Mouse (Mus musculus) heart, embryonic 15.5 days (tissue): ENCODE results near the gene Stk4. TPM values are rescaled to one million over a fixed set of nuclear protein-coding genes. Genes with fewer than 3 reads are reported as not detected.

Source experiments
- ATAC-seq: fragments of 200-750 bp; cut with Nextera tagmentation; replicated peaks from 2 replicates; pipeline ENCODE4 v1.8.0; 2017; ENCODE audit warnings: low read depth, moderate TSS enrichment; ENCODE audit not compliant: insufficient number of reproducible peaks, insufficient read depth, low FRiP score
- H3K27ac ChIP-seq: fragments of 300-500 bp; sonication (generic); 2 replicates; pipeline ENCODE4 v1.5.1; 2015; ENCODE audit warnings: mild to moderate bottlenecking, inconsistent platforms
- H3K27me3 ChIP-seq: fragments of 300-500 bp; sonication (generic); 2 replicates; pipeline ENCODE4 v1.6.1; 2015; ENCODE audit warnings: inconsistent platforms
- H3K36me3 ChIP-seq: fragments of 300-500 bp; sonication (generic); 2 replicates; pipeline ENCODE4 v1.6.1; 2015; ENCODE audit warnings: mild to moderate bottlenecking, inconsistent platforms
- H3K4me1 ChIP-seq: fragments of 300-500 bp; sonication (generic); replicated peaks from 2 replicates; pipeline ENCODE4 v1.6.1; 2015; ENCODE audit warnings: inconsistent platforms
- H3K4me2 ChIP-seq: fragments of 300-500 bp; sonication (generic); 2 replicates; pipeline ENCODE4 v1.6.1; 2015; ENCODE audit warnings: inconsistent platforms, mild to moderate bottlenecking, moderate library complexity
- H3K4me3 ChIP-seq: fragments of 300-500 bp; sonication (generic); 2 replicates; pipeline ENCODE4 v1.5.1; 2015; ENCODE audit warnings: mild to moderate bottlenecking, inconsistent platforms
- H3K9ac ChIP-seq: fragments of 300-500 bp; sonication (generic); 2 replicates; pipeline ENCODE4 v1.6.1; 2015; ENCODE audit warnings: mild to moderate bottlenecking, inconsistent platforms
- H3K9me3 ChIP-seq: fragments of 300-500 bp; sonication (generic); replicated peaks from 2 replicates; pipeline ENCODE4 v1.6.1; 2016; ENCODE audit warnings: inconsistent platforms
- WGBS: fragments of 180-500 bp; shearing (Covaris S2); methylation state at CpG from one replicate; pipeline ENCODE4 v1.1.7; 2015; ENCODE audit warnings: mixed read lengths; 5-methylcytosine and 5-hydroxymethylcytosine counted together
- polyA plus RNA-seq: library from polyadenylated mRNA; unstranded; fragments of >200 nt; fragmentation: Nextera tagmentation; extraction: Ambion mirVana; gene quantifications from 2 replicates; pipeline ENCODE4 v1.2.1, GENCODE M21; 2015

Gene Stk4
- polyA plus RNA-seq, 1 experiment from 2014 or later = 11.8 TPM

DNA sequence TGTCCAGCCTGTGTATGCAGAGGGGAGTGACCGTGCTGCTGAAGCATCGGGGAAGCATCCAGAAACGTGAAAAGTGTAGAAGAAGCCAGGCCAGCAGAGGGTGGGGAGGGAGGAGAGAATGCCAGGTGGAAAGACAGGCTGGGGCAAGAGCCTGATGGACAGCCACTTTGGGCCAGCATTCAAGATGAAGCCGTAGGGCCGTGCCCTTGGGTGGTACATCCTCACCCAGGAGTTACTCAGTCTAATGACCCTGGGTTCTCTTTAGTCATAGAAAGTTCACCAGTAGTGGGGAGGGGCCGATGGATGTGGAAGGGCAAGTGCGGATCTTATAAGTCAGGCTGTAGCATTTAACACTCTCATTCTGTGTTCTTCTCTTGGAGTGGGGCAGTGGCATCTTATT lies 86.0 kb downstream of the Stk4 start:
- H3K4me1 ChIP-seq = no peaks in the 10 kb centered on the region
- H3K27ac ChIP-seq = no peak overlapping the region
- H3K4me2 ChIP-seq = no peak overlapping the region
- H3K4me3 ChIP-seq = no peak overlapping the region
- no peaks in the 10 kb centered on the region for H3K27me3 ChIP-seq
- no peak for ATAC-seq
- peaks cover 26% of the 10 kb centered on the region for H3K36me3 ChIP-seq
- H3K9ac ChIP-seq = no peak overlapping the region
- H3K9me3 ChIP-seq = no peaks in the 10 kb centered on the region
- 86% methylated on average over 7 of the region's 7 CpGs for WGBS

DNA sequence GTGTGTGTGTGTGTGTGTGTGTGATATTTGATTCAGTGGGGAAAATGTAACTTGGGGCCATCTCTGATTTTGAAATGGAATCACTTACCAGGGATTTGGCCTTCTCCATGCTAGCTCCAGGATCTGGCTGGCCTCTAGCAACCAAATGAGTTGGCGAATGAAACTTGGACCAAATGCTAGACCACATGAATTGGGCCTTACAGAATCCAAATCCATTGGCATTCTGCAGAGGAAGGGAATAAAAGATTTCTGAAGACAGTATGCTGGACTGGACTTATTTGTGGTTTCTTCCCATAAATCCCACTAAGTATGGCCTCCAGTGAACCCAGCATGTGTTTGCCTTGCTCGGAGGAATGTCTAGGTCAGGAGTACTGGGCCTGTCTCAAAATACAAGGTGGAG lies 88.7 kb downstream of the Stk4 start:
- no peak overlapping the region for H3K9ac ChIP-seq
- H3K4me2 ChIP-seq = no peak overlapping the region
- 93% methylated on average over 2 of the region's 2 CpGs for WGBS
- peaks cover 4% of the 10 kb centered on the region for H3K36me3 ChIP-seq
- H3K4me3 ChIP-seq = no peak overlapping the region
- H3K27ac ChIP-seq = no peak overlapping the region
- H3K9me3 ChIP-seq = no peaks in the 10 kb centered on the region
- H3K4me1 ChIP-seq = no peaks in the 10 kb centered on the region
- ATAC-seq = no peak
- H3K27me3 ChIP-seq = no peaks in the 10 kb centered on the region

DNA sequence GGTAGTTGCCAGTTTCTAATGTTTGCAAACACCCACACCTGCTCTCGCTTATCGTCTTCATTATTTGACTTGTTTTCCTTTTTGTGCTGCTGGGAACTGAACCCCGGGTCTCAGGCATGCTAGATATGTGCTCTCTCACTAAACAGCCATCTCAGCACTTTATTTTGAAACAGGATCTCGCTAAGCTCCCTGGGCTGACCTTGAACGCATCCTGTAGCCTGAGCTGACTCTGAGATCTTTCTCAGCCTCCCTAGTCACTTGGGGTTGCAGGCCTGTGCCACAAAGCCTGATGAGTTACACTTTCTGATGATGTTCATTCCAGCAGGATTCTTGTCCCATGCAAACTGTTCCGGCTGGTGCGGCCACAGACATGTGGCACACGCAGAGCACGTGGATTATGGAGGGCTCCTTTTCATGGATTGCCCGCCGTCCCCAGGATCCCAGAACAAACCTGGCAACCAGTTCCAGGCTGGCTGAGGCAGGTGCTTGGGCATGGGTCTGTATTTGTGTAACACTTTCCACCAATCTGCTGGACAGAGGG lies 91.5 kb downstream of the Stk4 start:
- no peak overlapping the region for H3K4me2 ChIP-seq
- no peak overlapping the region for H3K9ac ChIP-seq
- H3K36me3 ChIP-seq = no peaks in the 10 kb centered on the region
- no peak overlapping the region for H3K4me3 ChIP-seq
- H3K27me3 ChIP-seq = peaks cover 24% of the 10 kb centered on the region
- 77% methylated on average over 11 of the region's 11 CpGs for WGBS
- H3K27ac ChIP-seq = no peak overlapping the region
- no peaks in the 10 kb centered on the region for H3K4me1 ChIP-seq
- ATAC-seq = no peak
- no peaks in the 10 kb centered on the region for H3K9me3 ChIP-seq

DNA sequence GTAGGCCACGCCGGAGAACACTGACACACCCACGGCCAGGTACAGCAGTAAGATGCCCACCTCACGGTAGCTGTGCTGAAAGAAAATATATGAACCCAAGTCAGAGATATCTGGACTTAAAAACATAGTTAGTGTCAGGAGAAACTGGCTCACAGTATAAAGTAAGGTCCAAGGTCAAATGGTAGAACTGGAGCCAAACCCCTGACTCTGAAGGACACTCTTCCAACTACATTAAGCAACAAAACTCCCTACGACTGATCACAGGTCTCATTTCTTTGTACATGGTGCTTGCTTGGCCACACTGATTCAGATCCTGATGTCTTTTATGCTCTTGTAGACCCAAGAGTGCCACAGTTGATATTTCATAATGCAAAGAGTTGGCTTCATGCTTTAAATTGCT lies 94.8 kb downstream of the Stk4 start:
- Histone ChIP-seq H3K27ac (no peak overlapping the region), H3K27me3 (peaks cover 58% of the 10 kb centered on the region), H3K36me3 (no peaks in the 10 kb centered on the region), H3K9ac (no peak overlapping the region), H3K4me2 (no peak overlapping the region), H3K9me3 (no peaks in the 10 kb centered on the region), H3K4me1 (peaks cover 11% of the 10 kb centered on the region), H3K4me3 (no peak overlapping the region)
- 90% methylated on average over 5 of the region's 5 CpGs for WGBS
- ATAC-seq = no peak

DNA sequence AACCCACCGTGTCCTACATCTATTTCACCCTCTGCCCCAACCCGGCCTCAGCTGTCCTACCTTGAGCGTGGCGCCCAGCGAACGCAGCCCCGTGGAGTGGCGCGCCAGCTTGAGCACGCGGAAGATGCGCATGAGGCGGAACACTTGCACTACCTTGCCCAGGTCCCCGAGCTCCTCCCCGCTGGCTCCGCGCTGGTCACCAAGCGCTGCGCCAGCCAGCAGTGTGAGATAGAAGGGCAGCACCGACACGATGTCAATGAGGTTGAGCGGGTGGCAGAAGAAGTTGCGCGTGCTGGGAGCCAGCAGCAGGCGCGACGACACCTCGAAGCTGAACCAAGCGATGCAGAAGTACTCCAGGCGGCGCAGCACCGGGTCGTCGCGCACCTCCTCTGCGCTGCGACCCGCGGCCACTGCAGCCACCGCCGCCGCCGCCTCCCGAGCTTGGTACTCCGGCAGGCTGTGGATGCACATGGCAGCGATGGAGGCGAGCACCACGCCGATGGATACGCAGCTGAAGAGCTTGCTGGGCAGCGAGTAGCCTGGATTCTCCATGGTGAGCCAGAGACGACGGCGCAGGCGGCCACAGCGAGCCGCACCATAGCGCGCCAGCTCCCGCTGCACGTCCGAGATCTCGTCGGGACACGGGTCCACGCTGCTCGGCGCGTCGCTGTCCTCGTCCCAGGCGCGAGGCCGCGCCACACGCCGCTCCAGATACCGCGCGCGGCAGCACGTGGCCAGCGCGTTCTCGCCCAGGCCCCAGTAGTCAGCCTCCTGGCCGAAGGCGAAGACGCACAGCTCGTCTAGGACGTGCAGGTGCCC lies 97.8 kb downstream of the Stk4 start:
- 13% methylated on average over 90 of the region's 90 CpGs for WGBS
- Histone ChIP-seq H3K27ac (no peak overlapping the region), H3K4me1 (peaks cover 24% of the 10 kb centered on the region), H3K27me3 (peaks cover 83% of the 10 kb centered on the region), H3K4me3 (peak overlapping the region; percentile 34), H3K36me3 (no peaks in the 10 kb centered on the region), H3K9me3 (no peaks in the 10 kb centered on the region), H3K4me2 (peak overlapping the region; percentile 62), H3K9ac (no peak overlapping the region)
- ATAC-seq = 0 out of 2 replicates have a peak, but pooled peaks have one; percentile 8

DNA sequence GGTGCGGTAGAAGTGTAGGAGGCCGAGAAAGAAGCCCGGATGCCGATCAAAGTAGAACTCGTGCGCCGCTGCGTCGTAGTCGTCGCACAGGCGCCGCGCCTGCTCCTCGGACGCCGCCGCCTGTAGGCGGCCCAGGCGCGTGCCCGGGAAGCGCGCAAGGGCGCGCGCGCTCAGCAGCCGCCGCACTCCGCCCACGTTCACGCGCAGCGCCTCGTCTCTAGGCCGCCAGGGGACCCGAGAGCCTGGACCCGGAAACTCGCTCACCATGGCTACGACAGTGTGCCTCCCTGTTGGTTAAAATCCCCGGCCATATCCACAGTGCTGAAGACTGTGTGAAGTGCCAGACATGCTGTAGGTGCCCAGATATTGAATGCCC lies 98.4 kb downstream of the Stk4 start:
- Histone ChIP-seq H3K9me3 (no peaks in the 10 kb centered on the region), H3K27me3 (peaks cover 83% of the 10 kb centered on the region), H3K4me3 (peak overlapping the region; percentile 34), H3K36me3 (no peaks in the 10 kb centered on the region), H3K9ac (no peak overlapping the region), H3K27ac (no peak overlapping the region), H3K4me1 (peaks cover 26% of the 10 kb centered on the region), H3K4me2 (peak overlapping the region; percentile 62)
- WGBS = 10% methylated on average over 42 of the region's 42 CpGs
- ATAC-seq = no peak

DNA sequence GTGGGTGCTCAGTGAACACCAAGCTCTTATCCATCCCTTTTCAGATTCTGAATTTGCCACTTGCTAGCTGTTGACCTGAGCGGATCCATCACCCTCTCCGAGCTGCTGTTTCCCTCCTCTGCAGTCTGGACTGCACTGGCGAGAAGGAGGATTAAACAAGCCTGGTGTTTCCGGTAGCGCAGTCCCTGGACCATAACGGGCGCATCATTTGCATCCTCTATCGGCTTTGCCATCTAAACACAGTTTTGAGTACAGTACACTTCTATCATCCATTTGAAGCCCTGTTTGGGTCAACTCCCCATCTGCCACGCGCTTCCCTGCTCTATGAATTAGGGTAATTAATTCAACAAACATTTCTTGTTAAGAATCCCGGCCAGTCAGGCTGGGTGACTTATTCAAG lies 100.2 kb downstream of the Stk4 start:
- Histone ChIP-seq H3K4me2 (no peak overlapping the region), H3K9ac (no peak overlapping the region)
- WGBS = 11% methylated on average over 11 of the region's 11 CpGs

DNA sequence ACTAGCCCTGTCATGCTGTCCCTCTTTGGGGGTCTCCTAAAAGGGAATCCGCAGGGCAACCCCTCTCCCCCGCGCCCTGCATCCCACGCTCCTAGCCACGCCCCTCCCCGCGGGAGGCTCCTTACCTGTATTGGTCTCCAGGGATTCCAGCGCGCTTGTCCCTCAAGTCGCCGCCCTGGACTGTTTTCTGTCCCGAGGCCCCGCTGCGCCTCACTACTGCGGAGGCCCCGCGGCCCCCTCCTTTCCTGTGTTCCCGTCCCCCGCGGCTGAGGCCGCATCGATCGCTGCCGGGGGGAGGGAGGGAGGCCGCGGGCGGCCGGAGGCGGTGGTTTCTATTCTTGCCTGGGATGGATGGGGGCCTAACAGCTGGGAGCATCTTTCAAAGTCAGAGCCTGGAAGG lies 100.8 kb downstream of the Stk4 start, which contains the start of gene Kcns1:
Gene Kcns1 (minus strand): TSS at position 212 of the 400 bp plus-strand sequence.
- Histone ChIP-seq H3K36me3 (no peaks in the 10 kb centered on the region), H3K4me2 (peak within 1 kb of the TSS; percentile 63), H3K27me3 (peaks cover 66% of the 10 kb centered on the region), H3K4me1 (peaks cover 34% of the 10 kb centered on the region), H3K27ac (no peak within 1 kb of the TSS), H3K4me3 (peak within 1 kb of the TSS; percentile 39), H3K9ac (no peak within 1 kb of the TSS; the same call in 1 of the 2 replicates), H3K9me3 (no peaks in the 10 kb centered on the region)
- ATAC-seq = no peak
- WGBS = under 1% methylated on average over 29 of the region's 29 CpGs

More for the DNA sequence above, 100.2 kb downstream of the Stk4 start:
- Histone ChIP-seq H3K4me1 (peaks cover 34% of the 10 kb centered on the region), H3K27me3 (peaks cover 72% of the 10 kb centered on the region), H3K9me3 (no peaks in the 10 kb centered on the region), H3K4me3 (0 out of 2 replicates have a peak overlapping the region, but pooled peaks have one; percentile 39), H3K36me3 (no peaks in the 10 kb centered on the region), H3K27ac (no peak overlapping the region)
- ATAC-seq = no peak

DNA sequence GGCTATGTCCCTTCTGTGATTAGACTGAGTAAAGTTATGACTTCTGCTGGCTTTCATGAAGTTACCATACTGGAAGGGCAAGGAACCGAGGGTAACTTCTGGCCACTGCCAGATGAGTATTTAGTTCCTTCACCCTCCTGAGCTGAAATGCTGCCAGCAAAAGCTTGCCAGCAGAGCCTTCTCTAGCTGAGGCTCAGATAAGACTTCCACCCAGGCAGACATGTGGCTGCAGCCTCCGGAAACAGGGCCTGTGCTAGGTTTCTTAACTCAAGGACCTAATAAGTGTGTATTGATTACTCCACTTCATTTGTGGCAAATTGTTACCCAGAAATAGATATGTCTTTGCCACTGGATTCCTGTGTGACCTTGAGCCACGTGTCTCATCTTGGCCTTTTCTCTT lies 103.3 kb downstream of the Stk4 start:
- Histone ChIP-seq H3K4me2 (no peak overlapping the region), H3K9me3 (no peaks in the 10 kb centered on the region), H3K27ac (no peak overlapping the region), H3K9ac (no peak overlapping the region), H3K4me1 (peaks cover 25% of the 10 kb centered on the region), H3K27me3 (peaks cover 54% of the 10 kb centered on the region), H3K36me3 (no peaks in the 10 kb centered on the region), H3K4me3 (no peak overlapping the region)
- WGBS = 31% methylated on average over 3 of the region's 3 CpGs
- no peak for ATAC-seq

DNA sequence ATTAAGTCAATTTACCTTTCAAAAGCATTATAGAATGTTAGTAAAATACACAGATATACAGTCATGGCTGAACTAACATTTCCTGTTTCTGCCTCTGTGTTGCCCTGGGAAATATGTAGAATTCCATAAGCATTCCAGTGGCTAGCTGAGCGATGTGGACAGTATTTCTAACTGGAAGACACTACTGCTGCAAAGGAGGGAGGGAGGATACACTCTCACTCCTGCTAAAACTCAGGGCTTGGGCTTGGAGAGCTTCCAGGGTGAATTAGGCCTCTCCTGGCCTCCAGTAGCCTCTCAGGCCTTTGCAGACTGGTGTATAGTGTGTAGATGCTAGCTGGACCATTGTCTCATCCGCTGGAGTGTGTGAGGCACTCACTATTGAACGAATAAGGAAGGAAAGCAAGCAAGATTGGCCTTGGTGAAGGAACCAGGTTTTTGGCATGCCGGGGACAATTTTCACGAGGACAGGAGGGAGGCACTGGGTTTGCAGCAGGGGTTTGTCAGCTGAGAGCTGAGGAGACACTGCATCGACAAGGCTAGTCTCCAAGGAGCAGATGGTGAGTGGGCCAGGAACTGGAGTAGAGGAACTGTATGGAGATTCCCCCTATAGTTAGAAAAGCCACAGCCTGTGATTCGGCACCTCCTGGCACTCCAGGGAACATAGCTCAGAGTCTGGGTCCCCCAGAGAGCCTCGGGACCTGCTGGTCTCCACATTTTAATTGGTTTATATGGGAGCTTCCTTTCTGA lies 104.7 kb downstream of the Stk4 start:
- Histone ChIP-seq H3K27me3 (peaks cover 44% of the 10 kb centered on the region), H3K4me2 (no peak overlapping the region), H3K9me3 (no peaks in the 10 kb centered on the region), H3K9ac (no peak overlapping the region), H3K4me3 (no peak overlapping the region), H3K36me3 (no peaks in the 10 kb centered on the region), H3K4me1 (peaks cover 22% of the 10 kb centered on the region), H3K27ac (no peak overlapping the region)
- no peak for ATAC-seq
- 69% methylated on average over 8 of the region's 8 CpGs for WGBS

DNA sequence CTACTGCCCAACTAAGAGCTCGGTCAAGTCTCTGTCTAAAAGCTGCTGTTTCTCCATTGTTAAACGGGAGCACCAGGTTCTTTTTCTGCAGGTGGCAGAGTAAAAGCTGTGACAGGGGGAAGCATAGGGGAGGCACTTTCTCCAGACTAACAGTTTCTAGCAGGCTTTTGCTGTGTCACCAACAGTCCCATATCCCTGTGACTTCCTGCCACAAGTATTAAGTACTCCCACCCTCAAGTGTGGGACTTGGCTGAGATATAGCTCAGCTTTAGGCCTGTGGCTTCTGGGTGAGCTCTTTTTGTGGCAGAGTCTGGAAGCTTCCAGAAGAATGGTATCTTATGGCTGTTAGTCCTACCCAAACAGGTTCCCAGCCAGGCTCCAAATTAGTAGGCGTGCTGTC lies 105.7 kb downstream of the Stk4 start:
- 75% methylated on average over 3 of the region's 3 CpGs for WGBS
- no peaks in the 10 kb centered on the region for H3K36me3 ChIP-seq
- no peaks in the 10 kb centered on the region for H3K9me3 ChIP-seq
- peaks cover 18% of the 10 kb centered on the region for H3K4me1 ChIP-seq
- H3K9ac ChIP-seq = no peak overlapping the region
- no peak overlapping the region for H3K4me3 ChIP-seq
- no peak for ATAC-seq
- peaks cover 34% of the 10 kb centered on the region for H3K27me3 ChIP-seq
- no peak overlapping the region for H3K4me2 ChIP-seq
- no peak overlapping the region for H3K27ac ChIP-seq
